Mouse (Mus musculus): ENCODE measurements around the gene BC005537.

- TF ChIP-seq POLR2A (IDR thresholded peaks at IDR 0.05; ENCODE audit: low read depth, low read length) (no peak), CTCF (IDR thresholded peaks at IDR 0.05; ENCODE audit: extremely low read depth, insufficient read length, insufficient replicate concordance, low read depth, low read length) (no peak)
Observed at GRCm38 (mm10) chr13:24778026-24778425, 23.4 kb upstream of the BC005537 start.
